25 mouse cellular contexts compared by ENCODE assay signal in genomic region chr8:123527720-123528489, GRCm38 (mm10). TPM values are rescaled to one million over a fixed set of nuclear protein-coding genes. Genes with fewer than 3 reads are reported as not detected.
DNase-seq lines count a peak whose midpoint lies in the region; ATAC-seq and TF ChIP-seq lines count a peak whose summit lies in the region.
"Had no signal": no experiment of that assay in that cellular context is flagged by ENCODE, and none has a peak within 500 bp of the region (broad histone marks: within the 10 kb centered on the region; RNA-seq: fewer than 3 reads in every experiment).

No protein-coding gene starts in this region.

- no peak for DNase-seq in frontal cortex, postnatal 10 days (ENCODE audit: low spot score in 2 of 2)
- DNase-seq in brain, adult 2 months (ENCODE audit: low read depth, low spot score): peak; percentile 84
- DNase-seq in limb, embryonic 14.5 days (ENCODE audit: low spot score): peak; percentile 25
- no peak for DNase-seq in adipocyte (ENCODE audit: low spot score)
- DNase-seq: adrenal gland, adult 2 months; cerebellum, postnatal 10 days; heart, adult 11 months; heart, postnatal 14 days; kidney, adult 18-20 months; kidney, postnatal 25 days; right cerebral cortex, postnatal 4 days had no signal

- peak; percentile 77 for ATAC-seq in frontal cortex, adult (ENCODE audit: low TSS enrichment)
- ATAC-seq in megakaryocyte, adult 5-6 weeks (ENCODE audit: poor library complexity, severe bottlenecking): no peak
- peak; percentile 73 for ATAC-seq in limb, embryonic 14.5 days (ENCODE audit: low FRiP score, low read depth)
- ATAC-seq in kidney, embryonic 16.5 days (ENCODE audit: low FRiP score, low TSS enrichment): no peak
- ATAC-seq: midbrain, embryonic 13.5 days had no signal

- TF ChIP-seq POLR2A in limb, embryonic 14.5 days (IDR thresholded peaks at IDR 0.05; ENCODE audit: borderline replicate concordance, extremely low read depth, insufficient read depth, insufficient read length): no peak

- no peak overlapping the region for H3K4me2 ChIP-seq in limb, embryonic 14.5 days (replicated peaks; ENCODE audit: low read depth, low read length, severe bottlenecking)
- no peak overlapping the region for H3K4me2 ChIP-seq in kidney, embryonic 16.5 days (replicated peaks; ENCODE audit: low read depth, low read length)
- H3K4me2 ChIP-seq: embryonic facial prominence, embryonic 15.5 days; heart, embryonic 12.5 days; hindbrain, embryonic 12.5 days; limb, embryonic 15.5 days; liver, embryonic 15.5 days; midbrain, embryonic 13.5 days; neural tube, embryonic 15.5 days had no signal

- H3K4me3 ChIP-seq in megakaryocyte, embryonic 14.5 days (replicated peaks): peak overlapping the region; percentile 31
- no peak overlapping the region for H3K4me3 ChIP-seq in limb, embryonic 14.5 days (replicated peaks; ENCODE audit: low read length)
- H3K4me3 ChIP-seq in kidney, embryonic 16.5 days (ENCODE audit: low read length): no peak overlapping the region
- H3K4me3 ChIP-seq: embryonic facial prominence, embryonic 15.5 days; heart, embryonic 12.5 days; hindbrain, embryonic 12.5 days; limb, embryonic 15.5 days; liver, embryonic 15.5 days; midbrain, embryonic 13.5 days; neural tube, embryonic 15.5 days had no signal

- H3K4me1 ChIP-seq in megakaryocyte, embryonic 14.5 days: no peaks in the 10 kb centered on the region
- no peaks in the 10 kb centered on the region for H3K4me1 ChIP-seq in limb, embryonic 14.5 days (ENCODE audit: control insufficient read depth, insufficient read depth, low read length)
- no peaks in the 10 kb centered on the region for H3K4me1 ChIP-seq in kidney, embryonic 16.5 days (ENCODE audit: insufficient read depth, low read length)
- H3K4me1 ChIP-seq: embryonic facial prominence, embryonic 15.5 days; heart, embryonic 12.5 days; hindbrain, embryonic 12.5 days; limb, embryonic 15.5 days; liver, embryonic 15.5 days; midbrain, embryonic 13.5 days; neural tube, embryonic 15.5 days had no signal

- no peak overlapping the region for H3K27ac ChIP-seq in limb, embryonic 14.5 days (replicated peaks; ENCODE audit: low read depth, low read length)
- H3K27ac ChIP-seq in kidney, embryonic 16.5 days (ENCODE audit: low read length): no peak overlapping the region
- H3K27ac ChIP-seq: embryonic facial prominence, embryonic 15.5 days; hindbrain, embryonic 12.5 days; limb, embryonic 15.5 days; liver, embryonic 15.5 days; macrophage; midbrain, embryonic 13.5 days; neural tube, embryonic 15.5 days had no signal

- WGBS in limb, embryonic 14.5 days: 90% methylated on average over 25 of the region's 25 CpGs
- WGBS in kidney, embryonic 16.5 days: 89% methylated on average over 25 of the region's 25 CpGs

- H3K9ac ChIP-seq in limb, embryonic 14.5 days (ENCODE audit: low read depth, low read length, severe bottlenecking): no peak overlapping the region
- H3K9ac ChIP-seq in kidney, embryonic 16.5 days (replicated peaks; ENCODE audit: low read length): no peak overlapping the region
- H3K9ac ChIP-seq: embryonic facial prominence, embryonic 15.5 days; heart, embryonic 12.5 days; hindbrain, embryonic 12.5 days; limb, embryonic 15.5 days; liver, embryonic 15.5 days; midbrain, embryonic 13.5 days; neural tube, embryonic 15.5 days had no signal

- no peaks in the 10 kb centered on the region for H3K9me3 ChIP-seq in megakaryocyte, embryonic 14.5 days
- no peaks in the 10 kb centered on the region for H3K9me3 ChIP-seq in limb, embryonic 14.5 days (ENCODE audit: control insufficient read depth, low read length)
- H3K9me3 ChIP-seq in kidney, embryonic 16.5 days (ENCODE audit: low read length): no peaks in the 10 kb centered on the region
- H3K9me3 ChIP-seq: embryonic facial prominence, embryonic 15.5 days; heart, embryonic 12.5 days; hindbrain, embryonic 12.5 days; limb, embryonic 15.5 days; liver, embryonic 15.5 days; midbrain, embryonic 13.5 days; neural tube, embryonic 15.5 days had no signal

- peaks cover 7% of the 10 kb centered on the region for H3K27me3 ChIP-seq in megakaryocyte, embryonic 14.5 days (replicated peaks)
- H3K27me3 ChIP-seq in limb, embryonic 14.5 days (ENCODE audit: control insufficient read depth, insufficient read depth, low read length): no peaks in the 10 kb centered on the region
- no peaks in the 10 kb centered on the region for H3K27me3 ChIP-seq in kidney, embryonic 16.5 days (ENCODE audit: insufficient read depth, low read length)
- H3K27me3 ChIP-seq: CH12.LX; embryonic facial prominence, embryonic 15.5 days; hindbrain, embryonic 12.5 days; limb, embryonic 15.5 days; liver, embryonic 15.5 days; midbrain, embryonic 13.5 days; neural tube, embryonic 15.5 days had no signal

- H3K36me3 ChIP-seq in megakaryocyte, embryonic 14.5 days (replicated peaks; ENCODE audit: low read length): peaks cover 98% of the 10 kb centered on the region
- peaks cover 98% of the 10 kb centered on the region for H3K36me3 ChIP-seq in limb, embryonic 14.5 days (ENCODE audit: control insufficient read depth, insufficient read depth, low read length)
- H3K36me3 ChIP-seq in kidney, embryonic 16.5 days (ENCODE audit: insufficient read depth, low read length): peaks cover 84% of the 10 kb centered on the region

RNA-seq across cellular contexts. Expression of gene Gas8, which starts 9.3 kb away (rescaled TPM):
- 3.7 and 21.3 TPM in 2 replicates for polyA plus RNA-seq in megakaryocyte, embryonic 14.5 days (2012; ENCODE audit: insufficient read depth, low replicate concordance)
- total RNA-seq in megakaryocyte, adult 5-6 weeks (2015): 1.4 and 1.7 TPM in 2 replicates
- total RNA-seq in megakaryocyte, adult 5-6 weeks (2017): 7.0 and 10.7 TPM in 2 replicates
- polyA plus RNA-seq in limb, embryonic 14.5 days (2012; rRNA removed): 19.6 and 34.0 TPM in 2 replicates
- polyA plus RNA-seq in limb, embryonic 14.5 days (2014; fragmentation: Nextera tagmentation; extraction: Ambion mirVana): 30.9 and 36.4 TPM in 2 replicates
- 38.5 and 39.6 TPM in 2 replicates for polyA plus RNA-seq in kidney, embryonic 16.5 days (2015; fragmentation: Nextera tagmentation; extraction: Ambion mirVana)

RNA-seq across cellular contexts. Expression of gene Dbndd1, which starts 12.6 kb away (rescaled TPM):
- not detected in 2 replicates for polyA plus RNA-seq in megakaryocyte, embryonic 14.5 days (2012; ENCODE audit: insufficient read depth, low replicate concordance)
- not detected in 2 replicates for total RNA-seq in megakaryocyte, adult 5-6 weeks (2015)
- total RNA-seq in megakaryocyte, adult 5-6 weeks (2017): 0.07 TPM in 1 of 2 replicates, not detected in the other
- polyA plus RNA-seq in limb, embryonic 14.5 days (2012; rRNA removed): 8.3 and 10.4 TPM in 2 replicates
- polyA plus RNA-seq in limb, embryonic 14.5 days (2014; fragmentation: Nextera tagmentation; extraction: Ambion mirVana): 10.3 and 12.6 TPM in 2 replicates
- 4.1 and 4.3 TPM in 2 replicates for polyA plus RNA-seq in kidney, embryonic 16.5 days (2015; fragmentation: Nextera tagmentation; extraction: Ambion mirVana)
- total RNA-seq: gastrocnemius, adult 8-10 months; heart, postnatal 14 days had no signal
- polyA plus RNA-seq: macrophage had no signal

RNA-seq across cellular contexts. Expression of gene Afg3l1, which starts 50.2 kb away (rescaled TPM):
- polyA plus RNA-seq in megakaryocyte, embryonic 14.5 days (2012; ENCODE audit: insufficient read depth, low replicate concordance): 8.8 and 20.1 TPM in 2 replicates
- total RNA-seq in megakaryocyte, adult 5-6 weeks (2015): 10.4 and 11.7 TPM in 2 replicates
- 12.2 and 13.3 TPM in 2 replicates for total RNA-seq in megakaryocyte, adult 5-6 weeks (2017)
- 29.5 and 31.1 TPM in 2 replicates for polyA plus RNA-seq in limb, embryonic 14.5 days (2012; rRNA removed)
- 30.8 and 37.6 TPM in 2 replicates for polyA plus RNA-seq in limb, embryonic 14.5 days (2014; fragmentation: Nextera tagmentation; extraction: Ambion mirVana)
- 59.4 and 65.9 TPM in 2 replicates for polyA plus RNA-seq in kidney, embryonic 16.5 days (2015; fragmentation: Nextera tagmentation; extraction: Ambion mirVana)

Comparison
In these comparisons a context has a peak if more than half of its experiments do, and no peak if none do; other contexts are left out.
1. ATAC-seq: peak in frontal cortex, adult (single experiment) and limb, embryonic 14.5 days (single experiment); none in megakaryocyte, adult 5-6 weeks (single experiment) and kidney, embryonic 16.5 days (single experiment).
2. DNase-seq: peak in brain, adult 2 months (single experiment) and limb, embryonic 14.5 days (single experiment); none in frontal cortex, postnatal 10 days (0 of 2) and adipocyte (single experiment).